Mouse (Mus musculus) embryonic fibroblast, embryonic 13.5 days (primary cell): ENCODE measurements at regions not wholly inside any gene's neighbourhood (a gene's known extent, or its start where the extent isn't known, plus 50 kb on each side); places are given as distances from the start of the nearest gene placed in this dataset.

Experiments used
- CTCF ChIP-seq: IDR thresholded peaks from 2 replicates; pipeline ENCODE4 v1.5.1; 2011; ENCODE audit warnings: mild to moderate bottlenecking, control low read depth, low read length, moderate library complexity, borderline replicate concordance; ENCODE audit not compliant: insufficient read depth
- POLR2A ChIP-seq: IDR thresholded peaks from 2 replicates; pipeline ENCODE4 v1.6.1; 2011; ENCODE audit warnings: low read depth, mild to moderate bottlenecking, control low read depth, low read length, moderate library complexity

DNA sequence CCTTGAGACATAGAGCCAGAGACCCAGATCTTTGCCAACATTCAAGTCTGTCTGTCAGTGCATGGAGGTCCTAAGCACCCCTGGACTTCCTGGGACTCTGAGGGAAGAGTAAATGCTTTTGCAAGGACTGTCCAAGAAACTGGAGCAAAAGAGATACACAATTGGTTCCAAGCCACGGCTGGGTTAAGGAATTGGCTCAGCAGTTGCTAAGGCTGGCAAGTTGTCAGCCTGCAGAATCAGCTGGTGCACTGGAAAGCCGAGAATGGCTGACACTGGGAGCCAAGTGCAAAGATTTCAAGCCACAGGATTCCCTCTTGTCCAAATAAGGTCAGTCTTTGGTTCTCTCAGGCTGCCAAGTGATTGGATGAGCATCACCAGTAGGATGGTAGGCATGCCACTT is 146.8 kb upstream of the Syt13 start:
- TF ChIP-seq CTCF (no peak), POLR2A (no peak)
